Mouse (Mus musculus): ENCODE data around the gene Klkb1.

The Klkb1 gene

GRCm38 (mm10) chr8:45268485-45268884, 26.2 kb downstream of the Klkb1 start:
- DNase-seq (ENCODE audit: extremely low read depth, low read depth), result no peak

GRCm38 (mm10) chr8:45267611-45268391, 26.9 kb downstream of the Klkb1 start:
- DNase-seq (ENCODE audit: extremely low read depth, low read depth), result no peak

GRCm38 (mm10) chr8:45266993-45267392, 27.7 kb downstream of the Klkb1 start:
- no peak for DNase-seq (ENCODE audit: extremely low read depth, low read depth)

- DNase-seq (ENCODE audit: extremely low read depth, low read depth), result no peak
Measured at GRCm38 (mm10) chr8:45264918-45265317, 29.7 kb downstream of the Klkb1 start.

- DNase-seq (ENCODE audit: extremely low read depth, low read depth), result no peak
Measured at GRCm38 (mm10) chr8:45262851-45263250, 31.8 kb downstream of the Klkb1 start.

- DNase-seq (ENCODE audit: extremely low read depth, low read depth), result no peak
Measured at GRCm38 (mm10) chr8:45261920-45262319, 32.7 kb downstream of the Klkb1 start, which contains the start of gene F11. Gene F11 (minus strand): TSS chr8:45262031.

GRCm38 (mm10) chr8:45258421-45258820, 36.2 kb downstream of the Klkb1 start:
- no peak for DNase-seq (ENCODE audit: extremely low read depth, low read depth)

GRCm38 (mm10) chr8:45255040-45255439, 39.6 kb downstream of the Klkb1 start:
- DNase-seq (ENCODE audit: extremely low read depth, low read depth), result no peak

- DNase-seq (ENCODE audit: extremely low read depth, low read depth), result no peak
Measured at GRCm38 (mm10) chr8:45254194-45254842, 40.3 kb downstream of the Klkb1 start.

GRCm38 (mm10) chr8:45253586-45253985, 41.1 kb downstream of the Klkb1 start:
- no peak for DNase-seq (ENCODE audit: extremely low read depth, low read depth)

GRCm38 (mm10) chr8:45253111-45253510, 41.5 kb downstream of the Klkb1 start:
- no peak for DNase-seq (ENCODE audit: extremely low read depth, low read depth)

- DNase-seq (ENCODE audit: extremely low read depth, low read depth), result no peak
Measured at GRCm38 (mm10) chr8:45246307-45246706, 48.4 kb downstream of the Klkb1 start.

- DNase-seq (ENCODE audit: extremely low read depth, low read depth), result no peak
Measured at GRCm38 (mm10) chr8:45239363-45239762, 55.3 kb downstream of the Klkb1 start.

GRCm38 (mm10) chr8:45238282-45238681, 56.4 kb downstream of the Klkb1 start:
- no peak for DNase-seq (ENCODE audit: extremely low read depth, low read depth)

GRCm38 (mm10) chr8:45236164-45236912, 58.3 kb downstream of the Klkb1 start:
- DNase-seq (ENCODE audit: extremely low read depth, low read depth), result peak; percentile 9

GRCm38 (mm10) chr8:45235228-45235627, 59.4 kb downstream of the Klkb1 start:
- no peak for DNase-seq (ENCODE audit: extremely low read depth, low read depth)

GRCm38 (mm10) chr8:45233256-45233655, 61.4 kb downstream of the Klkb1 start:
- no peak for DNase-seq (ENCODE audit: extremely low read depth, low read depth)
